Mouse (Mus musculus) liver, embryonic 14.5 days (tissue): ENCODE results near the gene Ccdc173.

Experiments used
- CTCF ChIP-seq: IDR thresholded peaks from 2 replicates; pipeline ENCODE4 v1.5.1; 2016; ENCODE audit warnings: antibody characterized with exemption, low read depth, control low read depth
- EP300 ChIP-seq: IDR thresholded peaks from 2 replicates; pipeline ENCODE4 v1.6.1; 2016; ENCODE audit warnings: antibody characterized with exemption, low read depth

DNA sequence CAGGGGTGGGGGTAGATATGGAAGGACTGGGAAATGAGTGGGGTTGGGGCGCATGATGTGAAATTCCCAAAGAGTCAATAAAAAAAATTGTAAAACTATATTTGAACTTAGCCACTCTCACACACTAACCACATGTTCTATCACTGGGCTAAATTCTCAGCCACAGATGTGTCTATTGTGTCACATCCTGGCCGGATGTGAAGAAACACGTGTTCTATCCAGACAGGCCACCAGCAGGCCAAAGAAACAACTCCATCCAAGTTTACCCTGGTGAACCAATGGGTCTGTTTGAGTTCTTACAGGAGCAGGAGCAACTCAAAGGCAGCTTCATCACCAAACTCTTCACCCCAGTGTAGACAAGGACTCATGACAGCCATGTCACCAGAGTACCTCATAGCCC, 72.9 kb downstream of the Ccdc173 start:
- TF ChIP-seq CTCF (no peak), EP300 (no peak)
